Mouse (Mus musculus): ENCODE measurements around the gene Lhfpl2. TPM values are rescaled to one million over a fixed set of nuclear protein-coding genes. Genes with fewer than 3 reads are reported as not detected.
A peak's percentile ranks its signal among the peaks of the same experiment; 100 is the strongest.

Lhfpl2 gene
- total RNA-seq, 2 experiments from 2014 or later = 31.9 to 38.6 TPM

GRCm38 (mm10) chr13:94140446-94140845 is 82.8 kb downstream of the Lhfpl2 start:
- DNase-seq = no peak

- peak; percentile 44 for DNase-seq
Observed at GRCm38 (mm10) chr13:94143063-94143652, 85.6 kb downstream of the Lhfpl2 start.

GRCm38 (mm10) chr13:94144451-94144850 is 86.9 kb downstream of the Lhfpl2 start:
- DNase-seq = no peak

GRCm38 (mm10) chr13:94147257-94147656 is 89.7 kb downstream of the Lhfpl2 start:
- DNase-seq = no peak

- no peak for DNase-seq
Observed at GRCm38 (mm10) chr13:94149006-94149405, 91.4 kb downstream of the Lhfpl2 start.

- no peak for DNase-seq
Observed at GRCm38 (mm10) chr13:94149781-94150180, 92.2 kb downstream of the Lhfpl2 start.

- DNase-seq = no peak
Observed at GRCm38 (mm10) chr13:94151308-94151707, 93.7 kb downstream of the Lhfpl2 start.

GRCm38 (mm10) chr13:94152836-94153235 is 95.2 kb downstream of the Lhfpl2 start:
- DNase-seq = no peak

GRCm38 (mm10) chr13:94153658-94154057 is 96.1 kb downstream of the Lhfpl2 start:
- no peak for DNase-seq

- no peak for DNase-seq
Observed at GRCm38 (mm10) chr13:94154512-94155296, 97.1 kb downstream of the Lhfpl2 start.

- DNase-seq = peak; percentile 60
Observed at GRCm38 (mm10) chr13:94155657-94156429, 98.2 kb downstream of the Lhfpl2 start.

GRCm38 (mm10) chr13:94158864-94159477 is 101.4 kb downstream of the Lhfpl2 start:
- no peak for DNase-seq

- no peak for DNase-seq
Observed at GRCm38 (mm10) chr13:94159478-94160220, 102.1 kb downstream of the Lhfpl2 start.

GRCm38 (mm10) chr13:94164501-94164900 is 106.9 kb downstream of the Lhfpl2 start:
- DNase-seq = no peak

- DNase-seq = no peak
Observed at GRCm38 (mm10) chr13:94168319-94168718, 110.7 kb downstream of the Lhfpl2 start.

GRCm38 (mm10) chr13:94169325-94169916 is 111.8 kb downstream of the Lhfpl2 start:
- no peak for DNase-seq

- DNase-seq = no peak
Observed at GRCm38 (mm10) chr13:94171612-94172011, 114.0 kb downstream of the Lhfpl2 start.

- DNase-seq = no peak
Observed at GRCm38 (mm10) chr13:94172533-94173310, 115.1 kb downstream of the Lhfpl2 start.

- DNase-seq = peak; percentile 67
Observed at GRCm38 (mm10) chr13:94173633-94174576, 116.3 kb downstream of the Lhfpl2 start.

All from gastrocnemius, postnatal 10 days (tissue).